Mouse (Mus musculus): Measurements from ENCODE around the gene Ddx6. TPM values are rescaled to one million over a fixed set of nuclear protein-coding genes. Genes with fewer than 3 reads are reported as not detected.

Ddx6 gene
- polyA plus RNA-seq, 1 experiment: 25.6 TPM

DNA sequence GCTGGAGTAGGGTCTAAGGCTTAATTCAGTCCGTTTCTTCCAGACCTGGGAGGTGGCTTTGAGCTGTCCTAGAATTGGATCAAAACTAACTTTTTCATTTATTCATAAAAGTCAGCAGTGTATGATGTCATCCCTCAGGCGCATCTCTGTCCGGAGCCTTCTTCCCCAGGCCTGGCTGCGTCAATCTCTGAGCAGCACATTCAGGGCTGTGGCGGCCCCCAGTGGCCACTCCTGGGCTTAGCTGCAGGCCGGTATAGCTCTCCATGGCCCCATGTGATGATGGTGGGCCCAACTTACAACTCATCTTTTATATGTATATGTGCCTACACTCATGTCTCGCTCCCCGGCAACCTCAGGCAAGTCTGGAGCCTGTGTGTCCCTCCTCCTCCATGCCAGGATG is 47.3 kb downstream of the Ddx6 start:
- TF ChIP-seq GATA1 (IDR thresholded peaks at IDR 0.05; ENCODE audit: low read length): no peak

- no peak for TF ChIP-seq GATA1 (IDR thresholded peaks at IDR 0.05; ENCODE audit: low read length)
These were observed 49.2 kb downstream of the Ddx6 start for GRCm38 (mm10) chr9:44653896-44654295.

- TF ChIP-seq GATA1 (IDR thresholded peaks at IDR 0.05; ENCODE audit: low read length): no peak
These were observed 50.7 kb downstream of the Ddx6 start for GRCm38 (mm10) chr9:44655098-44656066.

DNA sequence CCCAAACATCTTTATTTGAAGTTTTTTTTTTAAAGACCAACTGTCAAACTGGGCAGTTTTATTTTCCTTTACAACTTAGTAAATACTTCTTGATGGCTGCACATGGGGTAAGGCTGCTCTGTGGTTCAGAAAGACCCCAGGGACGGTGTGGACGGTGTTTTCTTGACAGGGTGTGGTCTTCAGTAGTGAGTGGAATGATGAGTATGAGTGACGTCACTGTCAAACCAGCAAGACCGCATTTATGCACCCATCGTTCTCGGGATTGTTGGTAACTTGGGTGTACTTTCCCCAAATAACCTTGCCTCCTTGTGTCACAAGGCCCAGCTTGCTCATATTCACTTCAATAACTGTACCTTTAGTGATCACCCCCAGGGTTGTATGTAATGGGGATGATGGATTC is 59.0 kb downstream of the Ddx6 start:
- TF ChIP-seq GATA1 (IDR thresholded peaks at IDR 0.05; ENCODE audit: low read length): no peak

GRCm38 (mm10) chr9:44671416-44671815 is 66.7 kb downstream of the Ddx6 start:
- no peak for TF ChIP-seq GATA1 (IDR thresholded peaks at IDR 0.05; ENCODE audit: low read length)

GRCm38 (mm10) chr9:44672291-44672865 is 67.7 kb downstream of the Ddx6 start:
- TF ChIP-seq GATA1 (IDR thresholded peaks at IDR 0.05; ENCODE audit: low read length): no peak

DNA sequence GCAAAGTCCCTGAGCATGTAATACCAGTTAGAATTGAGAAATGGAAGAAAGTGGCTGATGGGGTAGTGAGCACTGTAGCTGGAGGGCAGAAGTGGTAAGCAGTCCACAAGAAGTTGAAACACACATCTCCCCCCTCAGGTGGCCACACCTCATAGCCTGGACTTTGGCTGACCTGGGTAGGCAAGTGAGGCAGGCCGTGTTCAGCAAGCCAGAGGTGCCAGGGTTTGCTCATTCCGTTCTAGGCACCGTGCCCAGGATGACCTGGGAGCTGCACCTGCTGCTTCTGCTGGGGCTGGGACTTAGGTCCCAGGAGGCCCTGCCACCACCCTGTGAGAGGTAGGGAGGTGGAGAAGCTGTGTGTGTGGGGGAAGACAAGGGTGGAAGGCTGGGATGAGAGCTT is 68.3 kb downstream of the Ddx6 start, which contains the start of gene Treh:
Gene Treh (plus strand): TSS at position 229 of the 400 bp plus-strand sequence.
- TF ChIP-seq GATA1 (IDR thresholded peaks at IDR 0.05; ENCODE audit: low read length): no peak

- no peak for TF ChIP-seq GATA1 (IDR thresholded peaks at IDR 0.05; ENCODE audit: low read length)
These were observed 73.7 kb downstream of the Ddx6 start for GRCm38 (mm10) chr9:44678288-44678871.

- no peak for TF ChIP-seq GATA1 (IDR thresholded peaks at IDR 0.05; ENCODE audit: low read length)
These were observed 74.9 kb downstream of the Ddx6 start for GRCm38 (mm10) chr9:44679565-44679964.

DNA sequence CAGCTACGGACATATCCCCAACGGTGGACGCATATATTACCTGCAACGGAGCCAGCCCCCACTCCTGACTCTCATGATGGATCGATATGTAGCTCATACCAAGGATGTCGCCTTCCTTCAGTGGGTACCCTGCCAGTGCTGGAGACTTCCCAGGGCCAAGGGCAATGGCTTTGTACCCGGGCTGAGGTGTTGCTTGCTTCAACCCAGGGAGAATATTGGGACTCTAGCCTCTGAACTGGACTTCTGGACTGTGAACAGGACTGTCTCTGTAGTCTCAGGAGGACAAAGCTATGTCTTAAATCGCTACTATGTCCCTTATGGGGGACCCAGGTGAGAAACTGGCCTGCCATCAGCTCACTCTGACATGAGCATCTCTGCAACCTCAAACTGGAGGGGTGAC is 78.4 kb downstream of the Ddx6 start:
- TF ChIP-seq GATA1 (IDR thresholded peaks at IDR 0.05; ENCODE audit: low read length): no peak

GRCm38 (mm10) chr9:44685346-44686330 is 80.9 kb downstream of the Ddx6 start:
- no peak for TF ChIP-seq GATA1 (IDR thresholded peaks at IDR 0.05; ENCODE audit: low read length)

DNA sequence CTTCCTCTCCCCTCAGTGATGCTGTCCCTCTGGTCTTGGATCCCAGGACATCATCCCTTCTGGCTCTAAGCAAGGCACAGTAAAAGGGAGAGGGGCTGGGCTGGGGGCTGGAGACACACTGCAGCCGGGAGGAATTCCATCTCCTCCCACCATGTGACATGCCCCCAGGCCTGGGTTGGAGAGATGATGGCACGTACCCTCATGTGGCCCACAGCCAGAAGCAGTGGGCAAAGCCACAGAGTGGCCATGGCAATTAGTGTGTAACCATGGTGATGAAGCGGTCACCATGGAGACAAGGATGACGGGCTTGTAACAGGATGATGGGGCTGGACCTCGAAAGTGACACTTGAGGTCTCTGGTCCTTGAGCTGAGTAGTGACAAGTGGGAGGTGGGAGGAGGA is 81.9 kb downstream of the Ddx6 start:
- no peak for TF ChIP-seq GATA1 (IDR thresholded peaks at IDR 0.05; ENCODE audit: low read length)

- TF ChIP-seq GATA1 (IDR thresholded peaks at IDR 0.05; ENCODE audit: low read length): no peak
These were observed 83.3 kb downstream of the Ddx6 start for GRCm38 (mm10) chr9:44688013-44688412.

Other genes with a start within 250 kb of the Ddx6 start
- gene Vps11, start 243.2 kb upstream of the Ddx6 start, polyA plus RNA-seq (2012): 6.0 and 8.8 TPM in 2 replicates
- 28.0 and 36.3 TPM in 2 replicates for gene Hyou1, start 225.4 kb upstream of the Ddx6 start, polyA plus RNA-seq (2012)
- gene Slc37a4, start 208.0 kb upstream of the Ddx6 start, polyA plus RNA-seq (2012): 17.1 and 21.2 TPM in 2 replicates
- 151 and 177 TPM in 2 replicates for gene Rps25, start 197.8 kb upstream of the Ddx6 start, polyA plus RNA-seq (2012)
- gene Trappc4, start 197.3 kb upstream of the Ddx6 start, polyA plus RNA-seq (2012): 7.9 and 13.5 TPM in 2 replicates
- 8.0 and 11.8 TPM in 2 replicates for gene Ccdc84, start 186.3 kb upstream of the Ddx6 start, polyA plus RNA-seq (2012)
- gene Foxr1, start 163.8 kb upstream of the Ddx6 start, polyA plus RNA-seq (2012): not detected in 2 replicates
- not detected in 2 replicates for gene Upk2, start 149.9 kb upstream of the Ddx6 start, polyA plus RNA-seq (2012)
- 0.10 and 0.19 TPM in 2 replicates for gene Bcl9l, start 122.1 kb upstream of the Ddx6 start, polyA plus RNA-seq (2012)
- not detected in 2 replicates for gene Cxcr5, start 43.0 kb upstream of the Ddx6 start, polyA plus RNA-seq (2012)
- not detected in 2 replicates for gene Treh, start 68.3 kb downstream of the Ddx6 start, polyA plus RNA-seq (2012)
- 9.0 and 9.3 TPM in 2 replicates for gene Phldb1, start 130.3 kb downstream of the Ddx6 start, polyA plus RNA-seq (2012)
- 10.5 and 18.3 TPM in 2 replicates for gene Arcn1, start 163.0 kb downstream of the Ddx6 start, polyA plus RNA-seq (2012)
- 0.94 and 1.0 TPM in 2 replicates for gene Ift46, start 163.0 kb downstream of the Ddx6 start, polyA plus RNA-seq (2012)
- gene Tmem25, start 194.4 kb downstream of the Ddx6 start, polyA plus RNA-seq (2012): 0.17 TPM in 1 of 2 replicates, not detected in the other
- 0.45 and 0.76 TPM in 2 replicates for gene Ttc36, start 198.2 kb downstream of the Ddx6 start, polyA plus RNA-seq (2012)